Mouse (Mus musculus) c-Kit-positive CD71-positive TER-119-negative erythroid progenitor cells, embryonic 14.5 days (primary cell): Measurements from ENCODE around the gene Samhd1.

Experiments used
- DNase-seq: peaks from one replicate; pipeline ENCODE4 v3.0.0-alpha.2; 2013; ENCODE audit warnings: low read depth

Samhd1 gene

DNA sequence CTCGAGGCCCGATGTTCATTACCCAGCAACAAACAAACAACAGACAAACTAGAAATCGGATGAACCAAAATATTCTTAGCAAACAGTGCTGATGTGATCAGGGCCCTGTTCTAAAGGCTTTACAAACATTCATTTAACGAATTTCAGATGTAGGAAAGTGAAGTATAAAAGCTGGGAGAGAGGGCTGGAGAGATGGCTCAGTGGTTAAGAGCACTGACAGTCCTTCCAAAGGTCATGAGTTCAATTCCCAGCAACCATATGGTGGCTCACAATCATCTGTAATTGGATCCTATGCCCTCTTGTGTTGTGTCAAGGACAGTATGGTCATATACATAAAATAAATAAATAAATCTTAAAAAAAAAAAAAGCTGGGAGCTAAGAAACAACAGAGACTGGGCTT, 1.1 kb upstream of the Samhd1 start:
- no peak for DNase-seq

DNA sequence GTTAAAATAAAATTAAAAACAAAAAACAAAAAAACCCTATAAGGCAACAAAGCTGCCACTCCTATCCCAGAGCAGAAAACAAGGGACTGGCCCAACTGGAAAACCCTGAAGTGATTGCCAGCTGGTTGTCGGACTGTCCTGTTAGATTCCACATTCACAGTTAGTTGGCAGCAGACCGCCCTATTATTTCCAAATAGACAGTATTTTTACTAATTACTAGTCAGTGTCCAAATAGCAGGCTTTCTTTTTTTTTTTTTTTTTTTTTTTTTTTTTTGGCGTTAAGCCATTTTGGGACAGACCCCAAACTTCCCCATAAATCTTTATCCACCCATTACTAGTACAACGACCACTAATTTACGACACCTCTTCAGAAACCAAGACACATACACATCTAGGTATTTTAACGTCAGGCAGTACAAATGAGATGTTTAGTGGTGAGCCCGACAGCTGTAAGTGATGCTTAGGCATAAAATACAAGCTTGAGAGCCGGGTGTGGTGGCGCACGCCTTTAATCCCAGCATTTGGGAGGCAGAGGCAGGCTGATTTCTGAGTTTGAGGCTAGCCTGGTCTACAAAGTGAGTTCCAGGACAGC, 560 bp upstream of the Samhd1 start:
- DNase-seq = no peak

DNA sequence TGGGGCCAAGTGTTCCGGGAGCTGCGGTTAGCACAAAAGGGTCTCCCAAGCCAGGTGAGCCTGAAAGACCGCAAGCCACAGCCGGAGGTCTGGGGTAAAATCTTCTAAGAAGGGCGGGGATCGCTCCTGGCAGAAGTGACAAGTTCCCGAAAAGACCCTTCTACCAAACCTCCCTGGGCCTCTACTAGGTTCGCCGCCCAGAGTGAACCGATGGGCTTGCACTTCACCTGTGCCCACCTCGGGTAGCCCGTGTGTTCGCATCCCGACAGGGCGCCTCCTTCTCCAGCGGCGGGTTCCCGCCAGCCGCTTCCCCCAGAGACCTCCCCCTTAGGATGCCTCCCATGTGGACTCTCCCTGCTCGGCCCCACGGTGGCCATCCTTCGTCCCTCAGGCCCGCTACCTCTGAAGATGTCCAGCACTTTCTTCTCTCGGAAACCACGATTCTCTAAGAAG, 560 bp downstream of the Samhd1 start:
- DNase-seq = no peak

DNA sequence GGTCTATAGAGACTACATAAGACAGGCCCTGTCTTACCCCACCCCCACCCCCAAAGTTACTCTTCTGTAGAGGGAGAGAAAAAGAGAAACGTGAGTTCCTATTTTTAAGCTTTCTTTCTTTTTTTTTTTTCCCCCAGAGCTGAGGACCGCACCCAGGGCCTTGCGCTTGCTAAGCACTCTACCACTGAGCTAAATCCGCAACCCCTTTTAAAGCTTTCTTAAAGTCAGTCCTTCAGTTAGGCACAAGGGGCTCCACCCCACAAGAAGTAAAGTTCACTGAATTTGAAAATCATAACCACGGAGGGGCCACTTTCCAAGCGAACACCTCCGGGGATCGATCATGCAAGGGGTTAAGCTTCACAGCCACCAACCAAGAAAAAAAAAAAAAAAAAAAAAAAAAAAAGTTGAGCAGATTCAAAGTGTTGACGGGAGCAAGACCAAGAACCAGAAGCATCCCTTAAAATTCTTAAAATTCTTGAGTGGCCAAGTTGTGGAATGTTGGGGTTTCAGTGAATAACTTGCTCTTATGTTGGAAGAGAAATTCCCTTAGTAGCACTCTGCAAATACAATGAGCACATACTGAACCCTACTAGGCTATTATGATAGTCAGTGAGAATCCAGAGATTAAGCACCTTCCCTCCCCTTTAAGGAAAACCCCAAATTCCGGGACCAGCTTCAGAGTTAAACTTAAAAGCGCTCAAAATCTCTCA, 1.1 kb downstream of the Samhd1 start:
- no peak for DNase-seq

DNA sequence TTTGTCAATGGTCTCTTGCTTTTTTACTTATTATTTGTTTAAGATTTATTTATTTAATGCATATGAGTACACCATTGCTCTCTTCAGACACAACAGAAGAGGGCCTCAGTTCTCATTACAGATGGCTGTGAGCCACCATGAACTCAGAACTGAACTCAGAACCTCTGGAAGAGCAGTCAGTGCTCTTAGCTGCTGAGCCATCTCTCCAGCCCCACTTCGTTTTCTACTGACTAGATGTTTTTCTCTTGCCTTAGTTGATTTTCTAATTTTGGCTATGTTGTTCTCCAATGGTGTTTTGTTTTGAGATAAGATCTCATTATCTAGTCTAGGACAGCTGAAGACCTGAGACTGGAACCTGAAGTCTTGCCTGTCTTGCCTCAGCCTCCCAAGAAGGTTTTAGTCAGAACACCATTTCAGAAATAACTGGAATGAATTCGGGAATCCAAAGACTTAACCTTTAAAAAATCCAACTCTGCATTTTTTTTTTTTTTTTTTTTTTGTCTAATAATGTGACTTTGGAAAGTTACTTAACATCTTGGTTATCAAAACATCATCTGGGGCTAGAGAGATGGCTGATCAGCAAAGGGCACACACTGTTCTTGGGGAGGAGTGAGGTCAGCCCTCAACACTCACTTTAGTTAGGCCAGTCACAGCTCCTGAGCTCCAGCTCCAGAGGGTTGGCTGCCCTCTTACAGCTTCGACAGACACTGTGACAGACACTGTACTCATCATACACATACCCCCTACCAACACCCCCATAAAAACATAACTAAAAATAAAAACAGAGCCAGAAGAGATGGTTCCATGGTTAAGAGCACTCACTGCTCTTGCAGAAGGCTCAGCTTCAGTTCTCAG, 2.2 kb downstream of the Samhd1 start:
- DNase-seq = no peak

DNA sequence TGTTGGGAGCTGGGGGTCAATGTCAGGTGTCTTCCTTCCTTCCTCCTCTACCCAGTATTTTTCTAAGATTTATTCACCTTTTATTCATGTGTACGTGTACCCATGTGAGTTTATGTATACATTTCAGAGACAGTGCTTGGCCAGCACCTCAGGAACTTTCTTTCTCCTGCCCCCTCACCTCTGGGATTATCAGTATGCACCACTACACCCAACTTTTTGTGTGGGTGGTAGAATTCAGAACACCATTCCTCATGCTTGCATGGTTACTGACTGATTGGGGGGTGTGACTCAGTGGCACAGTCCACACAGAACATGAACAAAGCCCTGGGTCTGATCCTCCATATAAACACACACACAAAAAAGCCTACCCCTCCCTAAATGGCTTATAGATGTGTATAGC, 3.0 kb downstream of the Samhd1 start:
- no peak for DNase-seq

DNA sequence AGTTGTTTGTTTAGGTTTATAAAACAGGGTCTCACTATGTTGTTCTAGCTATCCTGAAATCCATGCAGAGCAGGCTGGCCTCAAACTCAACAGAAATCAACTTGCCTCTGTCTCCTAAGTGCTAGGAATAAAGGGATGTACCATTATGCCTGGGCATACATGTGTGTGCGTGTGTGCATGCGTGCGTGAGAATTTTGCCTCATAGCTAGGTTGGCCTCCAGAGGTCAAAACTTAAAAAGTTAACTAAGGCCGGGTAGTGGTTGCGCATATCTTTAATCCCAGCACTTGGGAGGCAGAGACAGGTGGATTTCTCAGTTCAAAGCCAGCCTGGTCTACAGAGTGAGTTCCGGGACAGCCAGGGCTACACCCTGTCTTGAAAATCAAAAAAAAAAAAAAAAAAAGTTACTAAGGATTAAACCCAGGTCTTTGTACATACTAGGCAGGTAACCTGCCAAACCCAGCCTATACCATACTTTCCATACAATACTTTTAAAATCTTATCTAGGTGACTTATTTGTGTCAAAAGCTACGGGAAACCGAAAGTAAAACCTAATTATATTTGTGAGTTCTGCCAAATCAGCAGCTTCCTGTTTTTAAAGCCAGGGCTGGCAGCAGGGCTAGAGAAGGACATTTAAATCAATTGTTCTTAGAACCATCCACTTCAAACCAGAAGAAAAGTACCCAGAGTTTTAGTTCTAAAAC, 4.1 kb downstream of the Samhd1 start:
- no peak for DNase-seq

DNA sequence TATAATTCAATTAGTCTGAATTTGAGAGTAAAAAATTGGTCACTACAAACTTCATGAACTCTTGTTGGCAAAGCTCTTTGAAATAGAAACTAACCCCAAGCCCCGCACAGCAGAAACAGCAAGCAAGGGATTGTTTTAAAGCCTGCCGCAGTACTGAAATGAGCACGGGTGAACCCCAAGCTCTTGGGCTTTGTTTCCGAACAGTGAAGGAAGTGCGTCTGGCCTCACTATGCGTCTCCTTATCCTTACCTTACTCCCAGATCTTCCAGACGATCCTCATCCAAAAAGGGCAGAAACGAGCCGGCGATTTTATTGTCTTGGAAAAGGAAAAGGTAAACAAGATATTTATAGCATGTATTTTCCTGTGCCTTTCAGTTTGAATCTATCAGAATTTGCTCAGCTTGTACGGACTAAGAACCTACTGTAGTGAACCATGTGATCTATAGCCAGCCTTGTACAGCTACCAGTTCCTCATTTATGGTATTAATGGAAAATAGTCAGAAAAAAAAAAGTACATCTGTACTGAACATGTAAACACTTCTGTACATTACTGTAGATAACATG, 5.4 kb downstream of the Samhd1 start:
- no peak for DNase-seq

DNA sequence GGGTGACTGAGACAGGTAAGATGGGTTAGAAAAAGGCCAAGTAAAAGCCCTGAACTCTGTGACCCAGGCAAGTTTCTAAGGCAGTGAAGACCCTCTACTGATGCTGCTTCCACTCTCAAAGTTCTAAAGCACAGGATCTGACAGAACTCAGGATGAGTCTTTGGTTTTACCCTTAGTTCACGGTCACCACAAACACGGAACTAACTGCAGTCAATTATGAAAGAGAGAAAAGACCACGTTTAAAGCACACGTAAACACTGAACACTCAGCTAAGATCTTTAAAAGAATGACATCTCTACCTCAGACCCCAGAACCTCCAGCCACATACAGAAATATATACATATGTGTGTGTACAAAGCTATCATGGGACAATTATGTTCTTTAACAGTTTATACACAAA, 6.0 kb downstream of the Samhd1 start:
- no peak for DNase-seq

DNA sequence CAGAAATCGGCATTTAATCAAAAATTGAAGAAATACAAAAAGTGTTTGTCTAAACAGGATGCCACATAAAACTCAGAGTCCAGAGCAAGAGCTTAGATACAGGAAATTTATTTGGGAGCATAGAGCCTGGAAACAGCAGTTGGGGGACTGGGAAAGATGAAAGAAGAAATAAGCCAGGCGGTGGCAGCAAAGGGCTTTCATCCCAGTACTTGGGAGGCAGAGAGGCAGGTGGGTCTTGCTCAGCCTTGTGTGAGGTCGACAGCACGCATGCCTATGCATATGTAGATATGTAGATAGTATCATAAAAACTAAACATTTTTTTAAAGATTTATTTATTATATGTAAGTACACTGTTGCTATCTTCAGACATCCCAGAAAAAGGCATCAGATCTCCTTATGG, 7.0 kb downstream of the Samhd1 start:
- no peak for DNase-seq

DNA sequence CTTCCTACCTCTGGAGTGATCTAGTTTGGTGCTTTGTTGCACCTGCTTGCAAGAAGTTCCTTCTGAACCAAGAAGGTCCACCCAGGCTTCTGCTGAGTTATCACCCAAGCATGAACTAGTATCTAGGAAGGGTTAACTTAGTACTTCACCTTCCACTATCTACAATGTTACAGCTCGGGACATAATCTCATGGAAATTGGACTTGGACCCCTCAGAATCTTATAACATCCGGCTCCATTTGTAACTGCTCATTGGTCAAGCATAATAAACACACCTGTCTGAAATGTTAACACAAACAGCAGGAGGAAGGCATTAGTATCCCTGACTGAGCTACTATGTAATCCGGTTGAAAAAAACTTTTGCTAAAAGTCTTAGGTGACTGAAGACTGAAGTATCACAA, 7.7 kb downstream of the Samhd1 start:
- no peak for DNase-seq

DNA sequence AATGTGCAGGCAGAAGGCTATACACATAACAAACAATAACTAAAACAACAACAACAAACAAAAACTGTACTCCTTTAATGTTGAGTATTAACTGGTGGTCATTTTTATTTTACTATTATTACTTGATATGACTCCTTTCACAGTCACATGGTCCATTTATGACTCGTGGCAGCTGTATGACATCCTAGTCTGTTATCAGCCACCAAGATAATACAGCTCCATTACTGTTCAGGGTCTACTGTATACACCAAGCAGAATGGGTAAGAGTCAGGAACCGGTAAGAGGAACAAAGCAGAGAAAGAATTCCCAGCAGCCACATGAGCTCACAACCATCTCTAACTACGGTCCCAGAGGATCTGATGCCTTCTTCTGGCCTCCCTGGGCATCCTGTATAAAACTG, 9.8 kb downstream of the Samhd1 start:
- DNase-seq = no peak

DNA sequence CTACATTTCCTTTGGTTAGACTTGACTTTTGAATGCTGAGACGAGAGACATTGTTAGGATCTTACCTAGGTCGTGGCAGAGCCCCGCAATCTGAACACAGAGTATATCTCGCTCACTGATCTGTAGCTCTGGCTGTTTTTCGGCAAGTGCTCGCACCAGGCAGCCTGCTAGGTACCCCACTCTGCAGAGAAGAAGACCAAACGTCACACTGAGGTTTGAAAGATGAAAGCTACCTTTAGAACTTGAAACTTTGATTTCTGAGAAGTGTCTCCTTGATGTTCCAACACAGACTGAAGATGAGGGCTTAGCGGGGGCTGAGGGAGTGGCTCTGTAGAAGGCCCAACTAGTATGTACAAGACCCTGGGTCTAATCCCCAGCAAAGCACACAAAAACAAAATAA, 13.3 kb downstream of the Samhd1 start:
- DNase-seq = no peak

DNA sequence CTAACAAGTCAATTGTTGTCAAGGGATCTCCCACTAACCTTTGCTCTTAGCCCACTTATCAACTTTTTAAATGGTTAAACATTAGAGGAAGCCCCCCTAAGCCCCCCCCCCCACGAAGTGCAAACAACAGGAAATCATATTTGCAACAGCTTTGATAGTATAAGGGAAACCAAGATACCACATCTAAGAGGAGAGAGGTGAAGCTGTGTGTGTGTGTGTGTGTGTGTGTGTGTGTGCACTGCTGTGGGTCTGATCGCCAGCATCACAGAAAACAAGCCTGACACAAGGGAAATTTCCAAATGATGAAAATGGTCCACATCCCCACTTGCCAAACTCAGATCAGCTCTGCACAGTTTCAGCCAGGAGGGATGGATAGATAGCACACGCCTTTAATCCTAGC, 16.0 kb downstream of the Samhd1 start:
- DNase-seq = no peak

DNA sequence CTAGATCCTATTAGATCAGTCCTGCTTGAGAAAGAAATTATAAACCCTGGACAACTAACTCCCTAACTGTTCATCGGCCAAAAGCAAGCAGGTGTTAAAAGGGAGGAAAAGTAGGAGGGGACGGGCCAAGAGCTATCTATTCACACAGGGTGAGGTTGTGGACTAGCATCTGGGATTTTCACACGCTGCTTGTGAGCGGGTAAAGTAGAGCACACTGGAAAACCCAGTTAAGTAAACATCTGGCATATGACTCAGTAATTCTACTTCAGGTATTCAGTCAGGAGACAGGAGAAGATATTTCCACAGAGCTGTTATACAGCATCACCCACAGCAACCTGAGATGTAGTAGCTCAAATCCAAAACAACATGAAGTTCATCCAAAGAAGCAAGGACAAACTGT, 16.5 kb downstream of the Samhd1 start:
- DNase-seq = no peak

DNA sequence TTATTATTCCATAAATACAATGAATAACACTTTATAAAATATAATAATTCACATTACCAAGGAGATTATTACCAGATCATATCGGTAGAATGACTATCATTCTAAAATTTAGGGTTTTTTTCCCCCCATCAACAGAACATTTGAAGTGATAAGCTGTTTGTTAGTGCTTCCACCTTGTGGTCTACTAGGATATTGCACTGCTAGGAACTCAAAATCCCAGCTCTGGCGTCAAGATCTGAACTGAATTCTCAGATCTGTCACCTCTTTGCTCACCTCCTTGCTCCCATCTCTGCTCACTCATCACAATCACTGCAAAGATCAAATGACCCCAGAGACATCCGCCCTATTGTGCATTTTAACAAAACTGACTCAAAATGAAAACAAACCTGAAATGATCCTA, 18.1 kb downstream of the Samhd1 start:
- peak; percentile 44 for DNase-seq

DNA sequence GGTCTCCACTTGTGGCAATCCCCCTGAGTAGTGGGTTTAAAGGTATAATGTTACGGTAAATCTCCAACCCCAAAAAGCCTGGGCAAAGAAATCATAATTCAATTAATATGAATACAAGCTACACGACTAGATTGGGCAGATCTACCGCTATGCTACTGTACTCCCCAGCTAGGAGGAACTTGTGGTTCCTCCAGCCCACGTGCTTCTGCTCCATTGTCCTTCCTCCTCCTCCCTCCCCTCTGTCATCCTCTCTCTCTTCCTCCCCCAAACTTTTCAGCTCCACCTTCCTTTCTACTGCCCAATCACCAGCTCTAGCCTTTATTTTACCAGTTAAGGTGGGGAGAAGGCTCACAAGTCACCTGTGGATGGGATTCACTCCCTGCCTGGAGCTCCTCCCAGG, 26.8 kb downstream of the Samhd1 start:
- no peak for DNase-seq

DNA sequence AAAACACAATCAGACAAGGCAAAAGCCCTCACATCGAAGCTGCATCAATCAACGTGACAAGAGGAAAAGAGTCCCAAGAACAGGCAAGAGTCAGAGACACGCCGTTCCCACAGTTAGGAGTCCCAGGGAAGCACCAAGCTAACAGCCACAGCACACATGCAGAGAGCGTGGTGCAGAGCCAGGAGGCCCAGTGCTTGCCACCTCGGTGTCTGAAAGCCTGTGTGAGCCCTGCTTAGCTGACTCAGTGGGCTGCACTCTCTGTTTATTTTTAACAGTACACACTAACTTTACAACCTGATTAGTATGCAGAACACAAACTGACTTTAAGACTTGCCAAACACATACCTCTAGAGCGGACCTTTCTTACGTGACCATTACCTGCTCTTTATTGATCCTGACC, 30.6 kb downstream of the Samhd1 start:
- no peak for DNase-seq

DNA sequence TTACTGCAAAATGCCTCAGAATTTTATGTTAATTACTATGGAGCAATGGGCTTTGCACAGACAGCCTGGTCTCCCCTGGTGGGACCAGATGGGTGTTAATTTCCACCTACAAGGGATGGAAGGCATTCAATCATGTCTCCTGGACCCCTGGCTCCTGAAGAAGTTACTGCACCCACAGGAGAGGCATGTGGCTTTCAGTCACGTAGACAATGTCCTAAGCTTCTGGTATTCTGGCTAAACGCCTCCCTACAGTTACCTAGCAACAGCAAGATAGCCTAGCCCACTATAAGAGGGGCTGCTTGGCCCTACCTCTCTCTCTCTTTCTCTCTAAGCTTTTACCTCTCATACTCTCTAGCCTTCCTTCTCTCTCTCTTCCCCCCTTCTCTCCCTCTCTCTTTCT, 32.8 kb downstream of the Samhd1 start:
- DNase-seq = no peak

DNA sequence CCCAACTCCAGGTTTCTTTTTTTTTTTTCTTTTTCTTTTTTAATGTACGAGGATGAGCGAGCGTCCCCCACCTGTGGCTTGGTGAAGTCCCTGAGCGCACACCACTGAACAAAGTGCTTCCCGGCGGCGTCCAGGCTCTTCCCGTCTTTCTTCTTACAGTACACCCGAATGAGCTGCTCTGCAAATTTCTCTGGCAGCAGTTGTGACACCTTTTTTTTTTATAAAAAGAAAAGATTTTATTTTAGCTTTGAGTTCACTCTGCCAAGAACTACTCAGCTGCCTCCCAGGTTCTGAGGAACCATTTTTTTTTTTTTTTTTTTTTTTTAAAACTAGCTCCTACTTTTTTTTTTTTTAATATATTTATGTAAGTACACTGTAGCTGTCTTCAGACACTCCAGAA, 33.4 kb downstream of the Samhd1 start:
- DNase-seq = no peak

DNA sequence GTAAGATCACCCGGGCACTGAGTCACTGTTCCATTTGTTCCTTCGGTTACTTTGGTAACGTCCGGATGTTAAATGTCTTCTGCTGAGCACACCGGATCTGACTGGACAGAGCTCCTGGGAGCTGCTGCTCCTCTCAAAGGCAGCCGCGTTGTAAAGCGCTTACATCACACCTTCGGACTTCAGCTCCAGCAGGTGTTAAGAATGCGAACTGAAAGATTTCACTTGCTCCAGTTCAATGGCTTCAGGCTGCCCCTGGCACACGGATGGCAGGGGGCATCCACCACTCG, 34.8 kb downstream of the Samhd1 start:
- no peak for DNase-seq

DNA sequence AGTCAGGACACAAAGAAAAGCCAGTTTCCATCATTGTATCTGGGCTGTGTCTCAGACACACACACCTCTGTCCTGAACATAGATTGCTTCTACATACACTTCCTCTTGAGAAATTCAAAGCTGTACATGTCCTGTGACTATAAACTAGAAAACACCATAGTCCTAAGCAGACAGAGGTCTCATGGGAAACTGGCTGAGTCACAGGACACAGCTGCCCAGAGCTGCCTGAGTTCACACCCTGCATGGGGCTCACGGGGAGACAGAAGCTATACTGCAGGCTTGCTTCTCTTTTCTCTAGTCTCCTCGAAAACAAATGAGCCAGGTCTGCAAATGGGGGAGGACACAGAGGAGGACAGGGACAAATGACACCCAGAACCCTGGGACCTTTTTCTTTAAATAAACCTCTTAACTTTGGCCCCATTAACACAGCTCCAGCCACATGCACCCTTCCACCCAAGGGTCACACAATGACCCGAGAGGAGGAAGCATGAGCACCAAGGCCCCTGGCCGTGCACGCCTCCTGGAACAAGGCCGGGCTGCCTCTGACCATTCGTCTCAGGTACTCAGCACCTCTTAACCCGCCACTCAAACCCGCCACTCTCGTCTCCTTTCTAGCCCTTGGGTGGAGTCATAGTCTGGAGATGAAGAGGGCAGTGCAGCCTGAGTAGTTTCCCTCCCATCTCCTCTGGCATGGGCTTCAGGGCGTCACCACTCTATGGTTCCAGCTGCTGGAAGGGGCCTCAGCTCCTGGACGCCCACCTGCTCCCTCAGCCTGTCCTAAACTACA, 35.3 kb downstream of the Samhd1 start:
- no peak for DNase-seq
